Mouse (Mus musculus) large intestine, adult 2 months (tissue): ENCODE data around the gene Fgd2. TPM values are rescaled to one million over a fixed set of nuclear protein-coding genes. Genes with fewer than 3 reads are reported as not detected.
"Not testable (repeated sequence)": the region's sequence is repeated elsewhere in the genome, so short reads cannot be mapped to it uniquely, and the experiment has no call there.

Experiments used
- DNase-seq: peaks from one replicate; pipeline ENCODE4 v3.0.0-alpha.2; 2012; ENCODE audit warnings: low read depth, low spot score
- WGBS: fragments of 180-500 bp; shearing (Covaris S2); methylation state at CpG from one replicate; pipeline ENCODE4 v1.1.7; 2018; 5-methylcytosine and 5-hydroxymethylcytosine counted together
- polyA plus RNA-seq: library from polyadenylated mRNA; depleted of rRNA; stranded (reverse); fragments of >200 nt; gene quantifications from 2 replicates; pipeline ENCODE4 v1.2.3, GENCODE M21; 2012

The Fgd2 gene
- polyA plus RNA-seq, 1 experiment: 16.6 TPM

GRCm38 (mm10) chr17:29394761-29395160 is 34.0 kb downstream of the Fgd2 start:
- WGBS: 84% methylated on average over 2 of the region's 2 CpGs
- not testable (repeated sequence) for DNase-seq

GRCm38 (mm10) chr17:29395381-29395780 is 34.7 kb downstream of the Fgd2 start:
- DNase-seq: no peak
- WGBS: 39% methylated on average over 7 of the region's 7 CpGs

GRCm38 (mm10) chr17:29396056-29396799 is 35.5 kb downstream of the Fgd2 start:
- WGBS: 45% methylated on average over 6 of the region's 6 CpGs
- no peak for DNase-seq

GRCm38 (mm10) chr17:29396821-29397242 is 36.1 kb downstream of the Fgd2 start:
- 5% methylated on average over 6 of the region's 6 CpGs for WGBS
- no peak for DNase-seq

- 26% methylated on average over 27 of the region's 27 CpGs for WGBS
- no peak for DNase-seq
Measured at GRCm38 (mm10) chr17:29397480-29398433, 37.0 kb downstream of the Fgd2 start.

- DNase-seq: no peak
- 63% methylated on average over 17 of the region's 17 CpGs for WGBS
Measured at GRCm38 (mm10) chr17:29398434-29399026, 37.8 kb downstream of the Fgd2 start.

- WGBS: 40% methylated on average over 14 of the region's 14 CpGs
Measured at GRCm38 (mm10) chr17:29399241-29399910, 38.7 kb downstream of the Fgd2 start.

GRCm38 (mm10) chr17:29400044-29400443 is 39.3 kb downstream of the Fgd2 start:
- no peak for DNase-seq
- 82% methylated on average over 5 of the region's 5 CpGs for WGBS

More at GRCm38 (mm10) chr17:29399241-29399910, 38.7 kb downstream of the Fgd2 start:
- no peak for DNase-seq

- DNase-seq: no peak
- WGBS: 74% methylated on average over 15 of the region's 15 CpGs
Measured at GRCm38 (mm10) chr17:29401741-29402268, 41.1 kb downstream of the Fgd2 start.

GRCm38 (mm10) chr17:29403179-29403578 is 42.5 kb downstream of the Fgd2 start:
- no peak for DNase-seq
- 20% methylated on average over 1 of the region's 1 CpGs for WGBS

GRCm38 (mm10) chr17:29405501-29405900 is 44.8 kb downstream of the Fgd2 start:
- whole genome bisulfite sequencing: 58% methylated on average over 13 of the region's 13 CpGs

GRCm38 (mm10) chr17:29406077-29406476 is 45.4 kb downstream of the Fgd2 start:
- WGBS: 46% methylated on average over 6 of the region's 6 CpGs
- DNase-seq: no peak

More at GRCm38 (mm10) chr17:29405501-29405900, 44.8 kb downstream of the Fgd2 start:
- DNase-seq: no peak

GRCm38 (mm10) chr17:29407405-29407804 is 46.7 kb downstream of the Fgd2 start:
- 83% methylated on average over 5 of the region's 5 CpGs for whole genome bisulfite sequencing
- DNase-seq: no peak

- no peak for DNase-seq
- 92% methylated on average over 13 of the region's 13 CpGs for WGBS
Measured at GRCm38 (mm10) chr17:29408364-29408763, 47.6 kb downstream of the Fgd2 start.

GRCm38 (mm10) chr17:29409800-29410343 is 49.2 kb downstream of the Fgd2 start:
- DNase-seq: no peak
- 29% methylated on average over 5 of the region's 5 CpGs for WGBS

- no peak for DNase-seq
- WGBS: 72% methylated on average over 8 of the region's 8 CpGs
Measured at GRCm38 (mm10) chr17:29411821-29412425, 51.2 kb downstream of the Fgd2 start.

GRCm38 (mm10) chr17:29414566-29414965 is 53.9 kb downstream of the Fgd2 start:
- 72% methylated on average over 2 of the region's 2 CpGs for WGBS
- no peak for DNase-seq

GRCm38 (mm10) chr17:29415761-29416662 is 55.3 kb downstream of the Fgd2 start:
- WGBS: 37% methylated on average over 31 of the region's 31 CpGs

More at GRCm38 (mm10) chr17:29415761-29416662, 55.3 kb downstream of the Fgd2 start:
- DNase-seq: no peak
